Mouse (Mus musculus) adrenal gland, adult 8-10 months (tissue): Measurements from ENCODE around the gene Gm21650. TPM values are rescaled to one million over a fixed set of nuclear protein-coding genes. Genes with fewer than 3 reads are reported as not detected.
"Not testable (repeated sequence)": the region's sequence is repeated elsewhere in the genome, so short reads cannot be mapped to it uniquely, and the experiment has no call there.

Source experiments
- DNase-seq: peaks from one replicate; pipeline ENCODE4 v3.0.0; 2022
- total RNA-seq, 4 experiments: library from RNA; stranded (reverse); gene quantifications; 2 replicates each; pipeline ENCODE4 v1.2.4; 2022

The Gm21650 gene
- not detected for total RNA-seq

DNA sequence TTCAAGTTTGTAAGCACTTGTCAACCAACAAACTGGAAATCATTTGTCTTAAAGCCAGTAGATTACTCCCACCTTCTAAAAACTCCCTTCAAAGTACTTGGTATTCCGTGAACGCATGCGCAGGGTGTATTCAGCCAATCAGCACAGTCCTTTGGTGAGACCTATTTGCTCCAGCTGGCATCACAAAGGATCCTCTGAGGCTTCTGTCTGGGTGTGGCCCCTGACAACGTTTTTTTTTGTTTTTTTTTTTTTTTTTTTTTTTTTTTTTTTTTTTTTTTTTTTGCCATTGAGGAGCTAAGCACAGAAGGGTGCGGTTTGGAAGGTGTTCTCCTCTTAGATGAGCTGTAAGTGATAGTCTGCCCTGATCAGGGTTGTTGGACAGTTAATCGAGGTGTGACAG lies at the start of gene Gm21650:
Gm21650 (plus strand) TSS at position 301 of the 400 bp plus-strand sequence.
- DNase-seq: not testable (repeated sequence)
